Mouse (Mus musculus) bone marrow macrophage, adult 2 months (primary cell): ENCODE measurements around the gene Cyp17a1.

Experiments used
- CTCF ChIP-seq: IDR thresholded peaks from 2 replicates; pipeline ENCODE4 v1.5.1; 2012; ENCODE audit warnings: low read depth, mild to moderate bottlenecking, low read length, moderate library complexity
- POLR2A ChIP-seq: IDR thresholded peaks from 2 replicates; pipeline ENCODE4 v1.6.1; 2012; ENCODE audit warnings: mild to moderate bottlenecking, low read depth, low read length, borderline replicate concordance

DNA sequence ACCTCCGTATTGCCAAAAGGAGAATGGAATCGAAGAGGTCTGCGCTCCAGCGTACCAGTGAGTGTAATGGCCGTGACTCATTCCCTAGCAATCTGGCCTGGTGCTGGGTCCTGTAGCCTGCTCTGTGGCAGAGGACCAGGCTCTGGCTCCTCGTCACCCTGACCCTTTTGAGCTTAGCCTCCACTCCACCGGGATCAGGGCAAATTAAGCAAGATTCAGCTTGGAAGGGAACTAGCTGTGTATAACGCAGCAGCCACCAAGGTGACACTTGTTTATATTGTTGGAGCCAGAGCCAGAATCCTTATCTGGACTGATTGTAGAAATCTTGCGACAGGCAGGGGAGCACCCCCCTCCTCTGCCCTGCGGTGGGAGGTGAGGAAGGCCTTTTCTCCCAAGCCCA lies 44.6 kb downstream of the Cyp17a1 start:
- no peak for TF ChIP-seq CTCF
- TF ChIP-seq POLR2A, result no peak
